Mouse (Mus musculus) midbrain, embryonic 14.5 days (tissue): Measurements from ENCODE around the gene Ubxn11. TPM values are rescaled to one million over a fixed set of nuclear protein-coding genes. Genes with fewer than 3 reads are reported as not detected.
"Not testable (repeated sequence)": the region's sequence is repeated elsewhere in the genome, so short reads cannot be mapped to it uniquely, and the experiment has no call there.

Experiments used
- ATAC-seq: fragments of 200-750 bp; cut with Nextera tagmentation; 2 replicates; pipeline ENCODE4 v1.8.0; 2017; ENCODE audit warnings: moderate number of reproducible peaks, moderate library complexity; ENCODE audit not compliant: low FRiP score, low TSS enrichment
- DNase-seq: peaks from one replicate; pipeline ENCODE4 v3.0.0-alpha.2; 2015
- H3K27ac ChIP-seq: fragments of 300-500 bp; sonication (generic); replicated peaks from 2 replicates; pipeline ENCODE4 v1.5.1; 2014; ENCODE audit warnings: mild to moderate bottlenecking, low read depth, low read length, moderate library complexity
- H3K27me3 ChIP-seq: fragments of 300-500 bp; sonication (generic); 2 replicates; pipeline ENCODE4 v1.6.1; 2014; ENCODE audit warnings: low read length, control low read depth, mixed read lengths; ENCODE audit not compliant: control insufficient read depth, insufficient read depth
- H3K36me3 ChIP-seq: fragments of 300-500 bp; sonication (generic); 2 replicates; pipeline ENCODE4 v1.6.1; 2014; ENCODE audit warnings: low read length, control low read depth; ENCODE audit not compliant: control insufficient read depth, insufficient read depth
- H3K4me1 ChIP-seq: fragments of 300-500 bp; sonication (generic); 2 replicates; pipeline ENCODE4 v1.6.1; 2014; ENCODE audit warnings: mild to moderate bottlenecking, antibody characterized with exemption, low read length, control low read depth; ENCODE audit not compliant: control insufficient read depth, insufficient read depth
- H3K4me2 ChIP-seq: fragments of 300-500 bp; sonication (generic); 2 replicates; pipeline ENCODE4 v1.6.1; 2014; ENCODE audit warnings: mild to moderate bottlenecking, low read length, moderate library complexity
- H3K4me3 ChIP-seq: fragments of 300-500 bp; sonication (generic); replicated peaks from 2 replicates; pipeline ENCODE4 v1.5.1; 2014; ENCODE audit warnings: low read depth, low read length
- H3K9ac ChIP-seq: fragments of 300-500 bp; sonication (generic); replicated peaks from 2 replicates; pipeline ENCODE4 v1.6.1; 2014; ENCODE audit warnings: mild to moderate bottlenecking, low read length, moderate library complexity
- H3K9me3 ChIP-seq: fragments of 300-500 bp; sonication (generic); 2 replicates; pipeline ENCODE4 v1.6.1; 2016; ENCODE audit warnings: low read length, control low read depth, mixed read lengths; ENCODE audit not compliant: control insufficient read depth
- WGBS: fragments of 180-500 bp; shearing (Covaris S2); extraction: QIAGEN DNeasy Blood & Tissue Kit; methylation state at CpG from one replicate; pipeline ENCODE4 v1.1.7; 2014; 5-methylcytosine and 5-hydroxymethylcytosine counted together
- polyA plus RNA-seq: library from polyadenylated mRNA; unstranded; fragments of >200 nt; fragmentation: Nextera tagmentation; extraction: Ambion mirVana; gene quantifications from 2 replicates; pipeline ENCODE4 v1.2.1, GENCODE M21; 2014

The Ubxn11 gene
- polyA plus RNA-seq, 1 experiment from 2014 or later = 11.7 TPM

DNA sequence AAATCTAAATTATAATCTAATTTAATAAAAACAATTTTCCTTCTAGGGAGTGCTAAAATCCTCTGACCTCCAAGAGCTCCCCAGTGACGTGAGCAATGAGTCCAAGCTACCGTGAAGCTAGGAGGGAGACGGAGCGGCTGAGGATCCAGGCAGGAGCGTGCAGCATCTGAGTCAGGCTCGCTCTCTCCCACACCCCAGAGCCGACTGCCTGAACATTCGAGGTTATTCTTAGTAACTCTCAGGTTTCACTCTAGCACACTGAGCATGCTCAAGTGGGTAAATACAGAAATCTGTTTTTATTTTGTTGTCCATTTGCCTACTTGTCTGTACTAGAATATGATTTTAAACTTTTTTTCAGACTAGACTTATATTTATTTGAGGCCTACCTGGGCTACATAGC is 54.4 kb downstream of the Ubxn11 start:
- Histone ChIP-seq H3K9ac (no peak overlapping the region), H3K4me2 (no peak overlapping the region), H3K9me3 (no peaks in the 10 kb centered on the region), H3K4me3 (no peak overlapping the region), H3K36me3 (peaks cover 27% of the 10 kb centered on the region), H3K27ac (no peak overlapping the region), H3K4me1 (no peaks in the 10 kb centered on the region), H3K27me3 (no peaks in the 10 kb centered on the region)
- 81% methylated on average over 8 of the region's 8 CpGs for whole genome bisulfite sequencing
- DNase-seq = no peak
- no peak for ATAC-seq

- Histone ChIP-seq H3K9ac (no peak overlapping the region), H3K27ac (no peak overlapping the region), H3K27me3 (no peaks in the 10 kb centered on the region), H3K9me3 (no peaks in the 10 kb centered on the region), H3K4me2 (no peak overlapping the region), H3K4me1 (no peaks in the 10 kb centered on the region), H3K4me3 (no peak overlapping the region), H3K36me3 (peaks cover 20% of the 10 kb centered on the region; the same call in 1 of the 2 replicates)
- DNase-seq (no peak), ATAC-seq (no peak)
- WGBS = 83% methylated on average over 2 of the region's 2 CpGs
Measured at GRCm38 (mm10) chr4:134157558-134157957, 55.2 kb downstream of the Ubxn11 start.

DNA sequence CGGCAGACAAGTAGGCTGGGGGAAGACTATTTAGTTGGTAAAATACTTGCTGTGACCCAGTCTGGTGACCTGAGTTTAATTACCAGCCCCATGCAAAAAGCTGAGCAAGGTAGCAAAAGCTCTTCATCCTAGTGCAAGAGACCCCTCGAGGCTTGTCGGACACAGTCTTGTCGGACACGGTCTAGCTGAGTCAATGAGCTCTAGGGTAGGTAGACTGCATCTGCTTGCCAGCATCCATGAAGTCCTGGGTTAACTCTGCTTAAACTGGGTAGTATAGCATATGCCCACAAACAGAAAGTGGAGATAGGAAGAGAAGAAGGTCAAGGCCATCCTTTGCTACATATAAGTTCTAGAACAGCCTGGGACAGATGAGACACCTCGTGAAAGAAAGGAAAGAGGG is 56.4 kb downstream of the Ubxn11 start:
- Histone ChIP-seq H3K4me1 (no peaks in the 10 kb centered on the region), H3K9me3 (no peaks in the 10 kb centered on the region), H3K4me2 (no peak overlapping the region), H3K9ac (no peak overlapping the region), H3K27me3 (no peaks in the 10 kb centered on the region), H3K27ac (no peak overlapping the region), H3K36me3 (peaks cover 8% of the 10 kb centered on the region; the same call in 1 of the 2 replicates), H3K4me3 (no peak overlapping the region)
- DNase-seq = no peak
- 91% methylated on average over 6 of the region's 6 CpGs for WGBS
- ATAC-seq = no peak

DNA sequence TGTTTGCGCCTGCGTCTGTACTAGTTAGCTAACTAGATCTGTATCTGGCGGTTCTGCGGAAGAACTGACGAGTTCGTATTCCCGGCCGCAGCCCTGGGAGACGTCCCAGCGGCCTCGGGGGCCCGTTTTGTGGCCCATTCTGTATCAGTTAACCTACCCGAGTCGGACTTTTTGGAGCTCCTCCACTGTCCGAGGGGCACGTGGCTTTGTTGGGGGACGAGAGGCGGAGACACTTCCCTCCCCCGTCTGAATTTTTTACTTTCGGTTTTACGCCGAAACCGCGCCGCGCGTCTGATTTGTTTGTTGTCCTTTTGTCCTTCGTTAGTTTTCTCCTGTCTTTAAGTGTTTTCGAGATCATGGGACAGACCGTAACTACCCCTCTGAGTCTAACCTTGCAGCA is 57.7 kb downstream of the Ubxn11 start:
- H3K9ac ChIP-seq, H3K9me3 ChIP-seq: not testable (repeated sequence)

DNA sequence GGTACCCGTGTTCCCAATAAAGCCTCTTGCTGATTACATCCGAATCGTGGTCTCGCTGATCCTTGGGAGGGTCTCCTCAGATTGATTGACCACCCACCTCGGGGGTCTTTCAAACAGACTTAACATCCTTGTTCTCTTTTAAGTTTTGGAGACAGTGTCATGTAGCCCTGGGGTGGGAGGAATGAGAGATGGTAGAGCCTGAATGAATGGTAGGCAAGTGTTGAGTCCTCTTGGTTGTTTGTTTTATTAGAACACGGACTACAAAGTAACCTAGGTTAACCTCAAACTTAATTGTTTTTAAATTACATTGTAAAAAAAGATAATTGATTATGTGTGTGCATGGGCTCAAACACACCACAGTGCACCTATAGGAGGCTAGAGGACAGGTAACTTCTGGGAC is 62.2 kb downstream of the Ubxn11 start:
- no peak overlapping the region for H3K4me3 ChIP-seq
- no peaks in the 10 kb centered on the region for H3K4me1 ChIP-seq
- H3K36me3 ChIP-seq = 0 out of 2 replicates have a peak, but pooled peaks cover 8% of the 10 kb centered on the region
- H3K27ac ChIP-seq = no peak overlapping the region
- H3K9ac ChIP-seq = no peak overlapping the region
- no peaks in the 10 kb centered on the region for H3K9me3 ChIP-seq
- H3K4me2 ChIP-seq = no peak overlapping the region
- DNase-seq = no peak
- WGBS = 94% methylated on average over 5 of the region's 6 CpGs
- no peak for ATAC-seq
- H3K27me3 ChIP-seq = no peaks in the 10 kb centered on the region

More for the DNA sequence above, 57.7 kb downstream of the Ubxn11 start:
- H3K36me3 ChIP-seq, ATAC-seq, H3K27ac ChIP-seq, H3K27me3 ChIP-seq, H3K4me1 ChIP-seq: not testable (repeated sequence)
- WGBS = 3% methylated on average over 30 of the region's 30 CpGs
- peak overlapping the region; percentile 38 for H3K4me3 ChIP-seq
- peak overlapping the region; percentile 55 for H3K4me2 ChIP-seq
- peak; percentile 41 for DNase-seq

DNA sequence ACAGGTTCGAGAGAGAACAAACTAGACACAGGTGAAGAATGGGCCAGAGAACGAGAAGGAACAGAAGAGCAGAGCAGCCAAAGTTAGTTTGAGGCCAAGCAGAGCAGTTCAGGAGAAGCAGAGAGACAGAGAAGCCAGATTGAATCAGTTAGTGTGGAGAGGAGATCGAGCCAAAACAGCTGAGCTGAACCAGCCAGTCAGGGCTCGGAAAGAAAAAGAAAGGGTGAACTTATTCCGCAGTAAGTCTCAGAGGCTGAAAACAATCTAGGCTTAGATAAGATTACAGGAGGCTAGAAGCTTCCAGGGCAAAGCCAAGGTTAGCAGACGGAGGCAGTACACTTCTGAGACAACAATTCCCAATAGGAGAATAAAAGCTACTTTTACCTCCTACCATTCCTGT is 62.7 kb downstream of the Ubxn11 start:
- H3K27ac ChIP-seq = no peak overlapping the region
- H3K9ac ChIP-seq = no peak overlapping the region
- DNase-seq = no peak
- H3K9me3 ChIP-seq = no peaks in the 10 kb centered on the region
- H3K4me2 ChIP-seq = no peak overlapping the region
- 87% methylated on average over 6 of the region's 6 CpGs for WGBS
- ATAC-seq = no peak
- 0 out of 2 replicates have a peak, but pooled peaks cover 8% of the 10 kb centered on the region for H3K36me3 ChIP-seq
- H3K4me3 ChIP-seq = no peak overlapping the region
- no peaks in the 10 kb centered on the region for H3K27me3 ChIP-seq
- H3K4me1 ChIP-seq = no peaks in the 10 kb centered on the region

GRCm38 (mm10) chr4:134165548-134166465 is 63.4 kb downstream of the Ubxn11 start:
- Histone ChIP-seq H3K27ac (no peak overlapping the region), H3K27me3 (no peaks in the 10 kb centered on the region), H3K4me1 (no peaks in the 10 kb centered on the region), H3K36me3 (0 out of 2 replicates have a peak, but pooled peaks cover 11% of the 10 kb centered on the region), H3K4me3 (no peak overlapping the region), H3K4me2 (no peak overlapping the region), H3K9me3 (no peaks in the 10 kb centered on the region), H3K9ac (no peak overlapping the region)
- ATAC-seq = no peak
- 87% methylated on average over 3 of the region's 3 CpGs for WGBS
- DNase-seq = no peak

GRCm38 (mm10) chr4:134166906-134167305 is 64.5 kb downstream of the Ubxn11 start:
- ATAC-seq (no peak), DNase-seq (no peak)
- H3K4me1 ChIP-seq = no peaks in the 10 kb centered on the region
- no peak overlapping the region for H3K27ac ChIP-seq
- no peaks in the 10 kb centered on the region for H3K9me3 ChIP-seq
- 0 out of 2 replicates have a peak, but pooled peaks cover 11% of the 10 kb centered on the region for H3K36me3 ChIP-seq
- no peak overlapping the region for H3K4me2 ChIP-seq
- no peak overlapping the region for H3K4me3 ChIP-seq
- H3K9ac ChIP-seq = no peak overlapping the region
- 95% methylated on average over 3 of the region's 3 CpGs for WGBS
- no peaks in the 10 kb centered on the region for H3K27me3 ChIP-seq

DNA sequence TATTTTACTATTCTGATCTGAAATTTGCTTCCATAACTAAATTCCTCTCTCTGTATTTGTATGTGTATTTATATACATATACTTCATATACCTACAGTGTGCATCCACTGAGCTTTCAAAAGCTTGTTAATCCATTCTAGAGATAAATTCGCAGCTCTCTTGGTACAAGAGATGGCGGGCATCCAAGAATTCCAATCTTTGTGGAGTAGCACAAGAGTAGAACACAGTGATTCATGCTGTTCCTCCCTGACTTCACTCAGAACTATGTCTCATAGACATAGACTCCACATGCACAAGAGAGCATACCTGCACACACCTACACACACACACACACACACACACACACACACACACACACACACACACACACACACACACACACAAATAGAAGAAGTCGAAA is 70.0 kb downstream of the Ubxn11 start:
- Histone ChIP-seq H3K27me3 (no peaks in the 10 kb centered on the region), H3K9ac (no peak overlapping the region), H3K9me3 (no peaks in the 10 kb centered on the region), H3K4me3 (no peak overlapping the region), H3K36me3 (0 out of 2 replicates have a peak, but pooled peaks cover 5% of the 10 kb centered on the region), H3K4me1 (no peaks in the 10 kb centered on the region), H3K27ac (no peak overlapping the region), H3K4me2 (no peak overlapping the region)
- 91% methylated on average over 3 of the region's 3 CpGs for WGBS
- peak; percentile 5 for DNase-seq
- ATAC-seq = no peak
